Mouse (Mus musculus): Measurements from ENCODE around the gene Tbc1d22b.

DNA sequence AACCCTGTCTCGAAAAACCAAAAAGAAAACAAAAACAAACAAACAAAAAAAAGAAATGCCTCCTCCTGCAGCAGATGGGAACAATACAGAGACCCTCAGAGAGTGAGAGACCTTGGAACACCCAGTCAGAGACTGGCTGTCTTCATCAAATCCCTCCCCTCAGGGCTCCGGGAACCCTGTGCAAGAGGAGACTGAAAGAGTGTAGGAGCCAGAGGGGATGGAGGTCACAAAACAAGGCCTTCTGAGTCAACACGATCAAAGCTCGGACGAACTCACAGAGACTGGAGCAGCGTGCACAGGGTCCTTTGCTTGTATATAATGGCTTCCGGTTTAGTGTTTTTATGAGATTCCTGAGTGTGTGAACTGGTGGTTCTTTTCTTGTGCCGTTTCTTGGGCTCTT, 9.2 kb upstream of the Tbc1d22b start:
- TF ChIP-seq POLR2A (IDR thresholded peaks at IDR 0.05; ENCODE audit: control insufficient read depth in 1 of 2, insufficient read depth in 1 of 2, low read depth in 1 of 2, low read length in 2 of 2, poor library complexity in 1 of 2) (no peak), E2F4 (IDR thresholded peaks at IDR 0.05; ENCODE audit: borderline replicate concordance, low read depth, low read length) (no peak)

Data from MEL (cell line).